Mouse (Mus musculus): ENCODE measurements around the gene Myadm. TPM values are rescaled to one million over a fixed set of nuclear protein-coding genes. Genes with fewer than 3 reads are reported as not detected.
"Not testable (repeated sequence)": the region's sequence is repeated elsewhere in the genome, so short reads cannot be mapped to it uniquely, and the experiment has no call there.

Gene Myadm
- total RNA-seq, 2 experiments from 2014 or later = 21.1 to 38.5 TPM

DNA sequence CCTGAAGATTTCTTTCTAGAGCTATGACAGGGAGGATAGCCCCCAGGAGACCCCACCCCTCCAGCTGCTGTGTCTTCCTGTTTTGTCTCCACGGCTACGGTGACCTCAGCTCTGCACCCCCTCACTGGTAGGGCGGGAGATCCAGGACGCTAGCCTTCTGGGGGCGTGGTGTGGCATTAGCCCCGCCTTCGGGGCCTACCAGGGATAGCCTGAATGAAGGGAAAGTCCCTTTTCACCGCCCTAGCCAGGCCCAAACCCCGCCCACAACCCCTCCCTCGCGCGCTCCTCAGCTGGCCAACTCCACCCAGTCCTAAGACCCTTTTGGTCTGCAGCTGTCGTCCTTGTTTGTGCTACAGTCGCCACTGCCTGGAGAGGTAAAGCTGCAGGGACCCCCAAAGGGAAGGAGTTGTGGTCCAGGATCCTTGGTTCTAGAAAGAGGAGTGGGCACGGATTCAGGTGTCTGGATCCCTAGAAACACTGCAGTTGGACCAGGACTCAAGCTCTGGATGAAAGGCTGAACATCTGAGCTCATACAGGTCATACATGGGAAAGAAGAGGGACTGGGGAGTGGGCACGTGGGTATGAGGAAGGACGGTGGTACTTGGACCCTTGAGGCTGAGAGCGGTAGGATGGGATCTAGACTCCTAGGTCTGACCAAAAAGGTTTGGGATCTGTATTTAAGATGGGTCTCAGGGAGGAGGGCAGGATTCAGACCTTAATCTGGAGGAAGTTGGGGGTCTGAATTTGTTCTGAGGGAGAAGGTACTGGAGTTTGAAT is 1.6 kb downstream of the Myadm start:
- DNase-seq (ENCODE audit: low spot score) = peak; percentile 97

- DNase-seq (ENCODE audit: low spot score) = no peak
Observed at GRCm38 (mm10) chr7:3291197-3291596, 2.3 kb downstream of the Myadm start.

DNA sequence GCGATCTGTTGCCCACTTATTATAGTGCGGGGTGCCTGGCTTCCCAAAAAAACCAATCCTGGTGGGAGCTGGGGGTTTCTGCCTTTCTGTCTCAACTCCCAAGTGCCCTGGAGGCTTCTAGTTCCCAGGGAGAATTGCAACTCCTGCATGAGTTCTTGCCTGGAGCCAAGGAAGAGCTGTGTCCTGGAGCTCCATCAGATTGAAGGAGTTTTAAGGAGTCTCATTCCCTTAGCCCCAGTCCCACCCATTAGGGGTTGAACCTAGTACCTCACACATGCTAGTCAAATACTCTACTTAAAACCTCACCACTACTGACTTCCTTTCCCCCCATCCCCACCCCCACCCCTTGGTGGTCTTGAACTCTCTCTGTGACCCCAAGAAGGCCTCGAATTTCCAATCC is 2.9 kb downstream of the Myadm start:
- DNase-seq (ENCODE audit: low spot score) = no peak

- DNase-seq (ENCODE audit: low spot score) = not testable (repeated sequence)
Observed at GRCm38 (mm10) chr7:3292271-3292670, 3.4 kb downstream of the Myadm start.

- DNase-seq (ENCODE audit: low spot score) = peak; percentile 93
Observed at GRCm38 (mm10) chr7:3292791-3293190, 3.9 kb downstream of the Myadm start.

DNA sequence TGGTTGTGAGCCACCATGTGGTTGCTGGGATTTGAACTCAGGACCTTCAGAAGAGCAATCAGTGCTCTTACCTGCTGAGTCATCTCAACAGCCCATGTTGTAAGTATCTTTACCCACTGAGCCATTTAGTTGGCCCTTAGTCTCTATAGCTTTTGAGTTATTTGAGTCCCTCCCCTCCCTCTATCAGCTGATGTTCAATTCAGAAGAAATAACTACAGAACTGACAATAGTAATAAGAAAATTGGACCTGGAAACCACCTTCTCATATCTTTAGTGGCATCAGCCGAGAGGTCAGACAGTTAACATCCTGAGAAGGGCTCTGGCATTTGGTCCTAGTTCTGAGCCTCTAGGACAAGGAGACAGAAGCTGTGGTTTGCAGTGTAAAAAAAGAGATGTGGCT is 5.9 kb downstream of the Myadm start:
- no peak for DNase-seq (ENCODE audit: low spot score)

- DNase-seq (ENCODE audit: low spot score) = no peak
Observed at GRCm38 (mm10) chr7:3295321-3296110, 6.6 kb downstream of the Myadm start.

DNA sequence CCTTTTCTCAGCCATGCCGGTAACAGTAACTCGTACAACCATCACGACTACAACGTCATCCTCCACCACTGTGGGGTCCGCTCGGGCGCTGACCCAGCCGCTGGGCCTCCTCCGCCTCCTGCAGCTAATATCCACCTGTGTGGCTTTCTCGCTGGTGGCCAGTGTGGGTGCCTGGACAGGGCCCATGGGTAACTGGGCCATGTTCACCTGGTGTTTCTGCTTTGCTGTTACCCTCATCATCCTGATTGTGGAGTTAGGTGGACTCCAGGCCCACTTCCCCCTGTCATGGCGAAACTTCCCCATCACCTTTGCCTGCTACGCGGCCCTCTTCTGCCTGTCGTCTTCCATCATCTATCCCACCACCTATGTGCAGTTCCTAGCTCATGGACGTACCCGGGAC is 7.8 kb downstream of the Myadm start:
- DNase-seq (ENCODE audit: low spot score) = no peak

DNA sequence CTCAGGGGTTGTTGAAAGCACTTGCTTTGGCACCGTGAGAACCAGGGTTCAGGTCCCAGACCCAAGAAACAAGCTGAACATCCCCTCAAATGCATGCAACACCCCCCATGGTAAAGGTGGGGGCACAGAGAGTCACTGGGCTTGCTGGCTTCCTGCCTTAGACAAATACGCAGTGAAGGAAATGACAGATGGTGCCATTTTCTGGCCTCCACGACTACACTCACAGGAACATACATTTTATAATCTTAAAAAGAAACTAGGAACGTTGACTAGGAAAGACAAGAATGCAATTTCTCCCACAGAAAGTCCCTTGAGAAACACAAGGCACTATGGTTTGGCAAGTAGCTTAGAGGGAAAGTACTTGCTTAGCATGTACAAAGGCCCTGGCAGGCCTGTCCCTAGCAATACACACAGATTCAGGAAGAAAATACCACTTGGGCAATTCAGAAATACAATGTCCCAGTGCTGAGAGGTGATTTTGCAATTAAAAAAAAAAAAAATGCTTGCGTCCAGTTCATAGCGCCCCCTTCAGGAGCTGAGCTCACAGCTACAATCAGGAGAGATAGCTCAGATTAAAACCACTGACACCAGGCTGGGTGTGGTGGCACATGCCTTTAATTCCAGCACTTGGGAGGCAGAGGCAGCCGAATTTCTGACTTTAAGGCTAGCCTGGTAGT is 11.2 kb downstream of the Myadm start:
- no peak for DNase-seq (ENCODE audit: low spot score)

- no peak for DNase-seq (ENCODE audit: low spot score)
Observed at GRCm38 (mm10) chr7:3300891-3301627, 12.2 kb downstream of the Myadm start.

- DNase-seq (ENCODE audit: low spot score) = no peak
Observed at GRCm38 (mm10) chr7:3301628-3302555, 13.0 kb downstream of the Myadm start.

- DNase-seq (ENCODE audit: low spot score) = no peak
Observed at GRCm38 (mm10) chr7:3302556-3303275, 13.8 kb downstream of the Myadm start.

DNA sequence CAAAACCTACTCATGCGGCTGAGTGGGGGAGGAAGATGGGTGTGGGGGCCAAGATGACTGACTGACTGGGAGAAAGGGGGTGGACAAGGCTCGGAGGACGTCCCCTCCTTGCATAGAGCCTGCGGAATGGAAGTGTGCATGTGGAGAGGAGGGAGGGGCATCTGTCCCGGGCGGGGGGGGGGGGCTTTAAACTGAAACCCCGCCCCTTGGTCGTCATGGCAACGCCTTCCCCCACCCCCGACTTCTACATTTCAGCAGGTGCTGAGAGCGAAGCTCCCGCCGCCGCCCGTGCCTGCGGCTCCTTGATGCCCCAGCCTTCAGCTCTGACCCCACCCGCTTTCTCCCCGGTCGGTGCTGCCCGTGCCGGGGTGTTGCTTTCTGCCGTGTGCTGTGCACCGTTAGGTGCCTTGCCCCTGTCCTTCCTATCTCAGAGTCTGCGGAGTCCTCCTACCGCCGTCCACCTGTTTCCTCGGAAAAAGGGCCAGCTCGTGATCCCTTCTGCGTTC is 14.4 kb downstream of the Myadm start:
- DNase-seq (ENCODE audit: low spot score) = no peak

DNA sequence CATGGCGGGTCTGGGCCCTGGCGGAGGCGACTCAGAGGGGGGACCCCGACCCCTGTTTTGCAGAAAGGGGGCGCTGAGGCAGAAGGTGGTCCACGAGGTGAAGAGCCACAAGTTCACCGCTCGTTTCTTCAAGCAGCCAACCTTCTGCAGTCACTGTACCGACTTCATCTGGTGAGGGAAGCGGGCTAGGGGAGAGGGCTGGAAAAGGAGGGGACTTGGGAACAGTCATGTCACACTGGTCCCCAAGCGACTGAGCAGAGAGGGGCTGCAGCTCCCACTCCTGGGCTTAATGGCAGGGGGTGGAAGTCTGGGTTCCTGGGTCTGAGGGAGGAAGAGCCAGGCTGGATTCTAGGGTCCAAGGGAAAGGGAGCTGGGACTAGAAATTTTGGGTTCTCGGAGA is 14.9 kb downstream of the Myadm start:
- DNase-seq (ENCODE audit: low spot score) = no peak

- DNase-seq (ENCODE audit: low spot score) = no peak
Observed at GRCm38 (mm10) chr7:3304298-3304697, 15.4 kb downstream of the Myadm start.

GRCm38 (mm10) chr7:3306400-3306799 is 17.5 kb downstream of the Myadm start:
- no peak for DNase-seq (ENCODE audit: low spot score)

GRCm38 (mm10) chr7:3308646-3309045 is 19.8 kb downstream of the Myadm start:
- DNase-seq (ENCODE audit: low spot score) = no peak

DNA sequence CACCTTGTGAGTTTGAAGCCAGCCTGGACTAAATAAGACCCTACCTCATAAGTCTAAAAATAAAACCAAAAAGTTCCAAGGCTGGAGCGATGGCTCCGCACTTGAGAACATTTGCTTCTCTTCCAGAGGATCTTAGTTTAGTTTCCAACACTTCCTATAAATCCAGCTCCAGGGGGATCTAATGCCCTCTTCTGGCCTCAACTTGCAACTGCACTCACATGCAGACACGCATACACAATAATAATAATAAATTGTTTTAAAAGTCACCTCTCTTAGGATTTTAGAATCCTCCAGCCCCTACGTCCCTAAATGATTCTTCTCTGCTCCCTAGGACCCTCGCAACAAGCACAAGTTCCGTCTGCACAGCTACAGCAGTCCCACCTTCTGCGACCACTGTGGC is 21.4 kb downstream of the Myadm start:
- no peak for DNase-seq (ENCODE audit: low spot score)

GRCm38 (mm10) chr7:3313571-3313970 is 24.7 kb downstream of the Myadm start:
- DNase-seq (ENCODE audit: low spot score) = no peak

GRCm38 (mm10) chr7:3314121-3314520 is 25.2 kb downstream of the Myadm start:
- no peak for DNase-seq (ENCODE audit: low spot score)

All from gastrocnemius, adult 18-20 months (tissue).